Mouse (Mus musculus) liver, embryonic 11.5 days (tissue): Measurements from ENCODE around the gene Sorbs2. TPM values are rescaled to one million over a fixed set of nuclear protein-coding genes. Genes with fewer than 3 reads are reported as not detected.
A peak's percentile ranks its signal among the peaks of the same experiment; 100 is the strongest.

Experiments used
- ATAC-seq: fragments of 200-750 bp; cut with Nextera tagmentation; replicated peaks from 2 replicates; pipeline ENCODE4 v1.8.0; 2017; ENCODE audit warnings: moderate number of reproducible peaks, mild to moderate bottlenecking, moderate TSS enrichment, moderate library complexity; ENCODE audit not compliant: low FRiP score
- DNase-seq: peaks from one replicate; pipeline ENCODE4 v3.0.0-alpha.2; 2017; ENCODE audit warnings: low spot score
- H3K27ac ChIP-seq: fragments of 300-500 bp; sonication (generic); 2 replicates; pipeline ENCODE4 v1.5.1; 2014; ENCODE audit warnings: mild to moderate bottlenecking, low read depth, low read length, control low read depth
- H3K27me3 ChIP-seq: fragments of 300-500 bp; sonication (generic); replicated peaks from 2 replicates; pipeline ENCODE4 v1.6.1; 2014; ENCODE audit warnings: low read length, mixed read lengths; ENCODE audit not compliant: control insufficient read depth, insufficient read depth
- H3K36me3 ChIP-seq: fragments of 300-500 bp; sonication (generic); 2 replicates; pipeline ENCODE4 v1.6.1; 2014; ENCODE audit warnings: mild to moderate bottlenecking, low read length, moderate library complexity, mixed read lengths; ENCODE audit not compliant: control insufficient read depth, insufficient read depth
- H3K4me1 ChIP-seq: fragments of 300-500 bp; sonication (generic); replicated peaks from 2 replicates; pipeline ENCODE4 v1.6.1; 2014; ENCODE audit warnings: low read length, mixed read lengths; ENCODE audit not compliant: control insufficient read depth, insufficient read depth
- H3K4me2 ChIP-seq: fragments of 300-500 bp; sonication (generic); 2 replicates; pipeline ENCODE4 v1.6.1; 2014; ENCODE audit warnings: mild to moderate bottlenecking, control low read depth, moderate library complexity
- H3K4me3 ChIP-seq: fragments of 300-500 bp; sonication (generic); 2 replicates; pipeline ENCODE4 v1.5.1; 2014; ENCODE audit warnings: low read depth, low read length, control low read depth
- H3K9ac ChIP-seq: fragments of 300-500 bp; sonication (generic); 2 replicates; pipeline ENCODE4 v1.6.1; 2014; ENCODE audit warnings: low read depth, low read length, control low read depth
- H3K9me3 ChIP-seq: fragments of 300-500 bp; sonication (generic); 2 replicates; pipeline ENCODE4 v1.6.1; 2016; ENCODE audit warnings: low read length, inconsistent platforms, mixed read lengths; ENCODE audit not compliant: control insufficient read depth
- WGBS: fragments of 180-500 bp; shearing (Covaris S2); extraction: QIAGEN DNeasy Blood & Tissue Kit; methylation state at CpG from one replicate; pipeline ENCODE4 v1.1.7; 2014; 5-methylcytosine and 5-hydroxymethylcytosine counted together
- polyA plus RNA-seq: library from polyadenylated mRNA; unstranded; fragments of >200 nt; fragmentation: Nextera tagmentation; extraction: Ambion mirVana; gene quantifications from 2 replicates; pipeline ENCODE4 v1.2.1, GENCODE M21; 2014

The Sorbs2 gene
- polyA plus RNA-seq, 1 experiment from 2014 or later, result 5.7 TPM

- DNase-seq, result no peak
Measured at GRCm38 (mm10) chr8:45621576-45622178, 114.1 kb downstream of the Sorbs2 start.

GRCm38 (mm10) chr8:45626406-45626805 is 118.8 kb downstream of the Sorbs2 start:
- no peak overlapping the region for H3K27ac ChIP-seq
- H3K9me3 ChIP-seq, result no peaks in the 10 kb centered on the region
- H3K36me3 ChIP-seq, result no peaks in the 10 kb centered on the region
- H3K4me2 ChIP-seq, result no peak overlapping the region
- DNase-seq (no peak), ATAC-seq (no peak)
- no peaks in the 10 kb centered on the region for H3K4me1 ChIP-seq
- H3K9ac ChIP-seq, result no peak overlapping the region
- H3K27me3 ChIP-seq, result no peaks in the 10 kb centered on the region
- WGBS, result 45% methylated on average over 5 of the region's 5 CpGs
- H3K4me3 ChIP-seq, result no peak overlapping the region

More at GRCm38 (mm10) chr8:45621576-45622178, 114.1 kb downstream of the Sorbs2 start:
- Histone ChIP-seq H3K4me3 (no peak overlapping the region), H3K4me1 (no peaks in the 10 kb centered on the region), H3K4me2 (no peak overlapping the region), H3K9me3 (no peaks in the 10 kb centered on the region), H3K9ac (no peak overlapping the region), H3K36me3 (no peaks in the 10 kb centered on the region), H3K27ac (no peak overlapping the region), H3K27me3 (no peaks in the 10 kb centered on the region)
- 73% methylated on average over 15 of the region's 15 CpGs for WGBS
- ATAC-seq, result no peak

GRCm38 (mm10) chr8:45627246-45628241 is 120.0 kb downstream of the Sorbs2 start:
- Histone ChIP-seq H3K9me3 (no peaks in the 10 kb centered on the region), H3K4me1 (no peaks in the 10 kb centered on the region), H3K9ac (peak overlapping the region; percentile 62), H3K4me2 (peak overlapping the region; percentile 81), H3K27me3 (no peaks in the 10 kb centered on the region), H3K4me3 (peak overlapping the region; percentile 47), H3K36me3 (no peaks in the 10 kb centered on the region), H3K27ac (no peak overlapping the region; the same call in 1 of the 2 replicates)
- WGBS, result 3% methylated on average over 28 of the region's 28 CpGs
- peak; percentile 72 for ATAC-seq
- DNase-seq, result peak; percentile 60

- no peak overlapping the region for H3K9ac ChIP-seq
- no peak for ATAC-seq
- no peaks in the 10 kb centered on the region for H3K9me3 ChIP-seq
- H3K4me2 ChIP-seq, result peak overlapping the region; percentile 81
- WGBS, result 58% methylated on average over 9 of the region's 9 CpGs
- no peak overlapping the region for H3K27ac ChIP-seq
- DNase-seq, result no peak
- H3K27me3 ChIP-seq, result no peaks in the 10 kb centered on the region
- H3K36me3 ChIP-seq, result no peaks in the 10 kb centered on the region
- no peaks in the 10 kb centered on the region for H3K4me1 ChIP-seq
- H3K4me3 ChIP-seq, result no peak overlapping the region
Measured at GRCm38 (mm10) chr8:45628421-45629065, 121.0 kb downstream of the Sorbs2 start.

GRCm38 (mm10) chr8:45629066-45629430 is 121.5 kb downstream of the Sorbs2 start:
- H3K4me2 ChIP-seq, result peak overlapping the region; percentile 81; the same call in 1 of the 2 replicates
- no peak for ATAC-seq
- H3K4me1 ChIP-seq, result no peaks in the 10 kb centered on the region
- no peak overlapping the region for H3K9ac ChIP-seq
- no peak overlapping the region for H3K4me3 ChIP-seq
- H3K9me3 ChIP-seq, result no peaks in the 10 kb centered on the region
- DNase-seq, result no peak
- no peaks in the 10 kb centered on the region for H3K36me3 ChIP-seq
- 76% methylated on average over 8 of the region's 8 CpGs for WGBS
- H3K27me3 ChIP-seq, result no peaks in the 10 kb centered on the region
- H3K27ac ChIP-seq, result no peak overlapping the region

GRCm38 (mm10) chr8:45631023-45631422 is 123.4 kb downstream of the Sorbs2 start:
- H3K4me3 ChIP-seq, result no peak overlapping the region
- no peaks in the 10 kb centered on the region for H3K9me3 ChIP-seq
- H3K4me2 ChIP-seq, result no peak overlapping the region
- H3K4me1 ChIP-seq, result no peaks in the 10 kb centered on the region
- WGBS, result 64% methylated on average over 6 of the region's 8 CpGs
- no peak overlapping the region for H3K9ac ChIP-seq
- no peaks in the 10 kb centered on the region for H3K27me3 ChIP-seq
- DNase-seq, result no peak
- H3K36me3 ChIP-seq, result no peaks in the 10 kb centered on the region
- no peak for ATAC-seq
- no peak overlapping the region for H3K27ac ChIP-seq

GRCm38 (mm10) chr8:45635155-45635554 is 127.6 kb downstream of the Sorbs2 start:
- Histone ChIP-seq H3K36me3 (no peaks in the 10 kb centered on the region), H3K4me3 (no peak overlapping the region), H3K27ac (no peak overlapping the region), H3K27me3 (no peaks in the 10 kb centered on the region), H3K4me1 (no peaks in the 10 kb centered on the region), H3K4me2 (no peak overlapping the region), H3K9me3 (no peaks in the 10 kb centered on the region), H3K9ac (no peak overlapping the region)
- 78% methylated on average over 6 of the region's 6 CpGs for WGBS
- DNase-seq, result no peak
- ATAC-seq, result no peak

GRCm38 (mm10) chr8:45637745-45638144 is 130.2 kb downstream of the Sorbs2 start:
- no peak for ATAC-seq
- DNase-seq, result no peak
- Histone ChIP-seq H3K36me3 (no peaks in the 10 kb centered on the region), H3K27me3 (no peaks in the 10 kb centered on the region), H3K9ac (no peak overlapping the region), H3K9me3 (no peaks in the 10 kb centered on the region), H3K4me1 (no peaks in the 10 kb centered on the region), H3K27ac (no peak overlapping the region), H3K4me2 (no peak overlapping the region), H3K4me3 (no peak overlapping the region)
- WGBS, result 82% methylated on average over 1 of the region's 1 CpGs
